Mouse (Mus musculus): ENCODE results near the gene Fkbp11. TPM values are rescaled to one million over a fixed set of nuclear protein-coding genes. Genes with fewer than 3 reads are reported as not detected.

Gene Fkbp11
- polyA plus RNA-seq, 1 experiment from 2014 or later, result 127 TPM

- ATAC-seq (ENCODE audit: low FRiP score, low TSS enrichment) (no peak), DNase-seq (ENCODE audit: low spot score) (no peak)
- TF ChIP-seq CTCF (IDR thresholded peaks at IDR 0.05; ENCODE audit: low read depth) (no peak), EP300 (optimal IDR thresholded peaks at IDR 0.05) (no peak)
- WGBS, result 62% methylated on average over 16 of the region's 16 CpGs
- H3K9ac ChIP-seq (ENCODE audit: low read length), result no peak overlapping the region
- no peak overlapping the region for H3K4me2 ChIP-seq (replicated peaks; ENCODE audit: low read depth)
- H3K27ac ChIP-seq (replicated peaks), result no peak overlapping the region
- no peaks in the 10 kb centered on the region for H3K4me1 ChIP-seq (replicated peaks; ENCODE audit: control insufficient read depth, insufficient read depth)
- no peaks in the 10 kb centered on the region for H3K27me3 ChIP-seq (ENCODE audit: control insufficient read depth, insufficient read depth, low read length)
- no peak overlapping the region for H3K4me3 ChIP-seq (ENCODE audit: low read depth, low read length)
- H3K9me3 ChIP-seq (ENCODE audit: control insufficient read depth, low read length), result no peaks in the 10 kb centered on the region
- H3K36me3 ChIP-seq (ENCODE audit: control insufficient read depth, insufficient read depth, low read length), result no peaks in the 10 kb centered on the region
Observed at GRCm38 (mm10) chr15:98717301-98717700, 10.7 kb downstream of the Fkbp11 start.

- no peak overlapping the region for H3K4me3 ChIP-seq (ENCODE audit: low read depth, low read length)
- no peaks in the 10 kb centered on the region for H3K36me3 ChIP-seq (ENCODE audit: control insufficient read depth, insufficient read depth, low read length)
- H3K4me1 ChIP-seq (replicated peaks; ENCODE audit: control insufficient read depth, insufficient read depth), result no peaks in the 10 kb centered on the region
- ATAC-seq (ENCODE audit: low FRiP score, low TSS enrichment), result peak; percentile 64
- H3K4me2 ChIP-seq (replicated peaks; ENCODE audit: low read depth), result no peak overlapping the region
- TF ChIP-seq EP300 (optimal IDR thresholded peaks at IDR 0.05) (no peak), CTCF (IDR thresholded peaks at IDR 0.05; ENCODE audit: low read depth) (no peak)
- no peaks in the 10 kb centered on the region for H3K27me3 ChIP-seq (ENCODE audit: control insufficient read depth, insufficient read depth, low read length)
- no peak for DNase-seq (ENCODE audit: low spot score)
- H3K27ac ChIP-seq (replicated peaks), result no peak overlapping the region
- 63% methylated on average over 5 of the region's 5 CpGs for WGBS
- no peak overlapping the region for H3K9ac ChIP-seq (ENCODE audit: low read length)
- no peaks in the 10 kb centered on the region for H3K9me3 ChIP-seq (ENCODE audit: control insufficient read depth, low read length)
Observed at GRCm38 (mm10) chr15:98714230-98714652, 13.8 kb downstream of the Fkbp11 start.

- no peaks in the 10 kb centered on the region for H3K9me3 ChIP-seq (ENCODE audit: control insufficient read depth, low read length)
- H3K36me3 ChIP-seq (ENCODE audit: control insufficient read depth, insufficient read depth, low read length), result no peaks in the 10 kb centered on the region
- no peaks in the 10 kb centered on the region for H3K27me3 ChIP-seq (ENCODE audit: control insufficient read depth, insufficient read depth, low read length)
- 17% methylated on average over 9 of the region's 9 CpGs for WGBS
- no peak overlapping the region for H3K9ac ChIP-seq (ENCODE audit: low read length)
- TF ChIP-seq CTCF (IDR thresholded peaks at IDR 0.05; ENCODE audit: low read depth) (peak; percentile 85), EP300 (optimal IDR thresholded peaks at IDR 0.05) (no peak)
- ATAC-seq (ENCODE audit: low FRiP score, low TSS enrichment) (peak; percentile 31; the same call in 1 of the 2 replicates), DNase-seq (ENCODE audit: low spot score) (peak; percentile 79)
- H3K4me3 ChIP-seq (ENCODE audit: low read depth, low read length), result no peak overlapping the region
- H3K27ac ChIP-seq (replicated peaks), result no peak overlapping the region
- H3K4me2 ChIP-seq (replicated peaks; ENCODE audit: low read depth), result no peak overlapping the region
- H3K4me1 ChIP-seq (replicated peaks; ENCODE audit: control insufficient read depth, insufficient read depth), result no peaks in the 10 kb centered on the region
Observed at GRCm38 (mm10) chr15:98710442-98710841, 17.6 kb downstream of the Fkbp11 start.

- 21% methylated on average over 16 of the region's 16 CpGs for WGBS
- Histone ChIP-seq H3K4me3 (ENCODE audit: low read depth, low read length) (peak within 1 kb of the TSS; percentile 33), H3K4me2 (replicated peaks; ENCODE audit: low read depth) (peak within 1 kb of the TSS; percentile 51), H3K27me3 (ENCODE audit: control insufficient read depth, insufficient read depth, low read length) (no peaks in the 10 kb centered on the region), H3K36me3 (ENCODE audit: control insufficient read depth, insufficient read depth, low read length) (no peaks in the 10 kb centered on the region), H3K4me1 (replicated peaks; ENCODE audit: control insufficient read depth, insufficient read depth) (no peaks in the 10 kb centered on the region), H3K27ac (replicated peaks) (no peak within 1 kb of the TSS), H3K9ac (ENCODE audit: low read length) (0 out of 2 replicates have a peak within 1 kb of the TSS, but pooled peaks have one; percentile 38), H3K9me3 (ENCODE audit: control insufficient read depth, low read length) (no peaks in the 10 kb centered on the region)
- TF ChIP-seq CTCF (IDR thresholded peaks at IDR 0.05; ENCODE audit: low read depth) (peak; percentile 87), EP300 (optimal IDR thresholded peaks at IDR 0.05) (no peak)
- DNase-seq (ENCODE audit: low spot score) (peak; percentile 88), ATAC-seq (ENCODE audit: low FRiP score, low TSS enrichment) (peak; percentile 86)
Observed at GRCm38 (mm10) chr15:98707766-98708372, 20.1 kb downstream of the Fkbp11 start, which contains the start of gene Ccdc65. Gene Ccdc65 (plus strand): TSS chr15:98708207.

- H3K27me3 ChIP-seq (ENCODE audit: control insufficient read depth, insufficient read depth, low read length), result 0 out of 2 replicates have a peak, but pooled peaks cover 2% of the 10 kb centered on the region
- no peak overlapping the region for H3K4me3 ChIP-seq (ENCODE audit: low read depth, low read length)
- ATAC-seq (ENCODE audit: low FRiP score, low TSS enrichment), result no peak
- no peak overlapping the region for H3K4me2 ChIP-seq (replicated peaks; ENCODE audit: low read depth)
- TF ChIP-seq EP300 (optimal IDR thresholded peaks at IDR 0.05) (no peak), CTCF (IDR thresholded peaks at IDR 0.05; ENCODE audit: low read depth) (no peak)
- no peak overlapping the region for H3K27ac ChIP-seq (replicated peaks)
- no peaks in the 10 kb centered on the region for H3K4me1 ChIP-seq (replicated peaks; ENCODE audit: control insufficient read depth, insufficient read depth)
- H3K36me3 ChIP-seq (ENCODE audit: control insufficient read depth, insufficient read depth, low read length), result no peaks in the 10 kb centered on the region
- no peaks in the 10 kb centered on the region for H3K9me3 ChIP-seq (ENCODE audit: control insufficient read depth, low read length)
- WGBS, result 49% methylated on average over 9 of the region's 9 CpGs
- no peak for DNase-seq (ENCODE audit: low spot score)
- H3K9ac ChIP-seq (ENCODE audit: low read length), result no peak overlapping the region
Observed at GRCm38 (mm10) chr15:98704312-98704711, 23.7 kb downstream of the Fkbp11 start.

Data from stomach, postnatal 0 days (tissue).